Mouse (Mus musculus) stomach, postnatal 0 days (tissue): ENCODE results near the gene Myl12a. TPM values are rescaled to one million over a fixed set of nuclear protein-coding genes. Genes with fewer than 3 reads are reported as not detected.
A peak's percentile ranks its signal among the peaks of the same experiment; 100 is the strongest.

Experiments
- ATAC-seq: fragments of 200-750 bp; cut with Nextera tagmentation; 2 replicates; pipeline ENCODE4 v1.8.0; 2017; ENCODE audit not compliant: low FRiP score, low TSS enrichment
- DNase-seq: peaks from one replicate; pipeline ENCODE4 v3.0.0-alpha.2; 2016; ENCODE audit warnings: low spot score
- H3K27ac ChIP-seq: fragments of 300-500 bp; sonication (generic); replicated peaks from 2 replicates; pipeline ENCODE4 v1.5.1; 2014; ENCODE audit warnings: mild to moderate bottlenecking, control low read depth
- H3K27me3 ChIP-seq: fragments of 300-500 bp; sonication (generic); 2 replicates; pipeline ENCODE4 v1.6.1; 2014; ENCODE audit warnings: low read length; ENCODE audit not compliant: control insufficient read depth, insufficient read depth
- H3K36me3 ChIP-seq: fragments of 300-500 bp; sonication (generic); 2 replicates; pipeline ENCODE4 v1.6.1; 2014; ENCODE audit warnings: low read length, mixed read lengths; ENCODE audit not compliant: control insufficient read depth, insufficient read depth
- H3K4me1 ChIP-seq: fragments of 300-500 bp; sonication (generic); replicated peaks from 2 replicates; pipeline ENCODE4 v1.6.1; 2014; ENCODE audit warnings: antibody characterized with exemption; ENCODE audit not compliant: control insufficient read depth, insufficient read depth
- H3K4me2 ChIP-seq: fragments of 300-500 bp; sonication (generic); replicated peaks from 2 replicates; pipeline ENCODE4 v1.6.1; 2014; ENCODE audit warnings: low read depth, mild to moderate bottlenecking, control low read depth, moderate library complexity
- H3K4me3 ChIP-seq: fragments of 300-500 bp; sonication (generic); 2 replicates; pipeline ENCODE4 v1.5.1; 2014; ENCODE audit warnings: low read depth, low read length, control low read depth
- H3K9ac ChIP-seq: fragments of 300-500 bp; sonication (generic); 2 replicates; pipeline ENCODE4 v1.6.1; 2014; ENCODE audit warnings: mild to moderate bottlenecking, low read length, control low read depth, mixed read lengths
- H3K9me3 ChIP-seq: fragments of 300-500 bp; sonication (generic); 2 replicates; pipeline ENCODE4 v1.6.1; 2016; ENCODE audit warnings: low read length; ENCODE audit not compliant: control insufficient read depth
- CTCF ChIP-seq: IDR thresholded peaks from 2 replicates; pipeline ENCODE4 v1.5.1; 2016; ENCODE audit warnings: antibody characterized with exemption, low read depth, mild to moderate bottlenecking, moderate library complexity
- EP300 ChIP-seq: optimal IDR thresholded peaks from 2 replicates; pipeline ENCODE3; 2016; ENCODE audit warnings: antibody characterized with exemption
- WGBS: fragments of 180-500 bp; shearing (Covaris S2); extraction: QIAGEN DNeasy Blood & Tissue Kit; methylation state at CpG from one replicate; pipeline ENCODE4 v1.1.7; 2014; 5-methylcytosine and 5-hydroxymethylcytosine counted together
- polyA plus RNA-seq: library from polyadenylated mRNA; unstranded; fragments of >200 nt; fragmentation: Nextera tagmentation; extraction: Ambion mirVana; gene quantifications from 2 replicates; pipeline ENCODE4 v1.2.1, GENCODE M21; 2015

The Myl12a gene
- polyA plus RNA-seq, 1 experiment from 2014 or later: 534 TPM

- no peaks in the 10 kb centered on the region for H3K9me3 ChIP-seq
- DNase-seq (no peak), ATAC-seq (no peak)
- H3K36me3 ChIP-seq: no peaks in the 10 kb centered on the region
- no peaks in the 10 kb centered on the region for H3K4me1 ChIP-seq
- no peaks in the 10 kb centered on the region for H3K27me3 ChIP-seq
- TF ChIP-seq CTCF (no peak), EP300 (no peak)
- no peak overlapping the region for H3K9ac ChIP-seq
- no peak overlapping the region for H3K4me2 ChIP-seq
- H3K27ac ChIP-seq: no peak overlapping the region
- 50% methylated on average over 1 of the region's 1 CpGs for WGBS
- H3K4me3 ChIP-seq: no peak overlapping the region
Observed at GRCm38 (mm10) chr17:71009751-71010150, 7.1 kb upstream of the Myl12a start.

GRCm38 (mm10) chr17:71008676-71009075 lies 6.0 kb upstream of the Myl12a start:
- no peak for ATAC-seq
- Histone ChIP-seq H3K27ac (no peak overlapping the region), H3K9me3 (no peaks in the 10 kb centered on the region), H3K4me1 (peaks cover under 1% of the 10 kb centered on the region; the same call in 1 of the 2 replicates), H3K4me2 (no peak overlapping the region), H3K27me3 (no peaks in the 10 kb centered on the region), H3K4me3 (no peak overlapping the region), H3K9ac (no peak overlapping the region), H3K36me3 (no peaks in the 10 kb centered on the region)
- DNase-seq: no peak
- TF ChIP-seq CTCF (peak; percentile 6; the same call in 1 of the 2 replicates), EP300 (no peak)
- 75% methylated on average over 3 of the region's 3 CpGs for WGBS

GRCm38 (mm10) chr17:71006976-71007375 lies 4.3 kb upstream of the Myl12a start:
- H3K4me1 ChIP-seq: peaks cover 2% of the 10 kb centered on the region; the same call in 1 of the 2 replicates
- 87% methylated on average over 5 of the region's 5 CpGs for WGBS
- H3K9ac ChIP-seq: no peak overlapping the region
- no peak overlapping the region for H3K4me2 ChIP-seq
- H3K4me3 ChIP-seq: no peak overlapping the region
- TF ChIP-seq CTCF: no peak
- TF ChIP-seq EP300: no peak
- no peaks in the 10 kb centered on the region for H3K9me3 ChIP-seq
- H3K27ac ChIP-seq: no peak overlapping the region
- no peaks in the 10 kb centered on the region for H3K27me3 ChIP-seq
- no peaks in the 10 kb centered on the region for H3K36me3 ChIP-seq
- DNase-seq (no peak), ATAC-seq (no peak)

- 84% methylated on average over 10 of the region's 10 CpGs for WGBS
- peak overlapping the region; percentile 100; the same call in 1 of the 2 replicates for H3K27ac ChIP-seq
- peak; percentile 51 for DNase-seq
Observed at GRCm38 (mm10) chr17:71004186-71004960, 1.7 kb upstream of the Myl12a start.

GRCm38 (mm10) chr17:71003721-71004120 lies 1.0 kb upstream of the Myl12a start:
- TF ChIP-seq CTCF: no peak
- TF ChIP-seq EP300: no peak
- WGBS: 58% methylated on average over 2 of the region's 2 CpGs
- H3K27ac ChIP-seq: peak overlapping the region; percentile 100
- peaks cover 2% of the 10 kb centered on the region; the same call in 1 of the 2 replicates for H3K4me1 ChIP-seq
- DNase-seq (no peak), ATAC-seq (no peak)
- H3K9me3 ChIP-seq: no peaks in the 10 kb centered on the region
- no peaks in the 10 kb centered on the region for H3K27me3 ChIP-seq
- no peak overlapping the region for H3K4me3 ChIP-seq
- no peaks in the 10 kb centered on the region for H3K36me3 ChIP-seq
- H3K4me2 ChIP-seq: no peak overlapping the region; the same call in 1 of the 2 replicates
- H3K9ac ChIP-seq: no peak overlapping the region

More at GRCm38 (mm10) chr17:71004186-71004960, 1.7 kb upstream of the Myl12a start:
- Histone ChIP-seq H3K9ac (no peak overlapping the region), H3K4me1 (peaks cover 2% of the 10 kb centered on the region; the same call in 1 of the 2 replicates), H3K36me3 (no peaks in the 10 kb centered on the region), H3K4me2 (no peak overlapping the region), H3K27me3 (no peaks in the 10 kb centered on the region), H3K9me3 (no peaks in the 10 kb centered on the region), H3K4me3 (no peak overlapping the region)
- ATAC-seq: peak; percentile 69
- TF ChIP-seq EP300: no peak
- peak; percentile 48 for TF ChIP-seq CTCF

GRCm38 (mm10) chr17:71003112-71003511 lies 434 bp upstream of the Myl12a start:
- DNase-seq (no peak), ATAC-seq (no peak)
- Histone ChIP-seq H3K4me1 (peaks cover 2% of the 10 kb centered on the region; the same call in 1 of the 2 replicates), H3K36me3 (no peaks in the 10 kb centered on the region), H3K27me3 (no peaks in the 10 kb centered on the region), H3K9ac (peak overlapping the region; percentile 56), H3K4me2 (peak overlapping the region; percentile 43), H3K27ac (peak overlapping the region; percentile 100), H3K9me3 (no peaks in the 10 kb centered on the region), H3K4me3 (peak overlapping the region; percentile 95)
- WGBS: 36% methylated on average over 4 of the region's 4 CpGs
- TF ChIP-seq EP300: no peak
- no peak for TF ChIP-seq CTCF
